Mouse (Mus musculus): ENCODE data around the gene Unc5b. TPM values are rescaled to one million over a fixed set of nuclear protein-coding genes. Genes with fewer than 3 reads are reported as not detected.

The Unc5b gene
- total and polyA plus RNA-seq, 2 experiments from 2014 or later, result 1.1 to 17.1 TPM

DNA sequence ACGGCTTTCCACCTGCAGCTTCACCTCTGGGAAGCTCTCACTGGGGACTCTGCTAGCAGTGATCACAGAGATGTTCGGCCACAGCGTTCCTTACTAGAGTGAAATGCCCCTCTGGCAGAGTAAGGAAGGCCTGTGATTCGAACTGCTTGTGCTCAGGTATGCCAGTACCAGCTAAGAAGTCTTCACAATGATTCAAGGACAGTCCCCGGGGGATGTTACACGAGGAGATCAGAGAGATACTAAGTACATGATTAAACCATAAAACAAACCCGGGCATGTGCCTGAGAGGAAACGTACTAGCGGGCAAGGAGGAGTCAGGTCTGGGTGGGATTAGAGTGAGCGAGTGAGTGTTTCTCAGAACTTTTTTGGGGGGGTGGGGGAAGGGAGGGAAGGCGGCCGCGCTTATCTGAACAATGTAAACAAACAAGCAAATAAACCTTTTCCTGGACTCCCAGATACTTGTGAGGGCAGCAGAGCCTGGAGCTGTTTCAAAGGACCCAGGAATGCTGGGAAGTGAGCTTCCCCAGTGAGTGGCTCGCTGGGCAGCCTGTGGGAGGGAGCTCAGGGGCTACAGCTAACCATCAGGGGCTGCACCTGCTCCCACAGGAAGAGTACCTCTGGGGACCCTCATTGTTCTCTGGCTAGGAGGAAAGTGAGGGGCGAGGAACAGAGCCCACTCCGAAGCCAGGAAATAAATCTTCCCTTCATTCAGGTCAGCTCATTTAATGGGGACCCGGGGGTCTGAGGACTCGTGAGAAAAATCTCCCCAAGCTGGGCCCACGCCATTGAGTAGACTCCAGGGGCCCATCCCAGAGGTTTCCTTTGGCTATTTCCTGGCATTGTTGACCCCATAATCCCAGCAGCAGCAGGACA lies 30.9 kb downstream of the Unc5b start:
- WGBS, result 20% methylated on average over 19 of the region's 19 CpGs

DNA sequence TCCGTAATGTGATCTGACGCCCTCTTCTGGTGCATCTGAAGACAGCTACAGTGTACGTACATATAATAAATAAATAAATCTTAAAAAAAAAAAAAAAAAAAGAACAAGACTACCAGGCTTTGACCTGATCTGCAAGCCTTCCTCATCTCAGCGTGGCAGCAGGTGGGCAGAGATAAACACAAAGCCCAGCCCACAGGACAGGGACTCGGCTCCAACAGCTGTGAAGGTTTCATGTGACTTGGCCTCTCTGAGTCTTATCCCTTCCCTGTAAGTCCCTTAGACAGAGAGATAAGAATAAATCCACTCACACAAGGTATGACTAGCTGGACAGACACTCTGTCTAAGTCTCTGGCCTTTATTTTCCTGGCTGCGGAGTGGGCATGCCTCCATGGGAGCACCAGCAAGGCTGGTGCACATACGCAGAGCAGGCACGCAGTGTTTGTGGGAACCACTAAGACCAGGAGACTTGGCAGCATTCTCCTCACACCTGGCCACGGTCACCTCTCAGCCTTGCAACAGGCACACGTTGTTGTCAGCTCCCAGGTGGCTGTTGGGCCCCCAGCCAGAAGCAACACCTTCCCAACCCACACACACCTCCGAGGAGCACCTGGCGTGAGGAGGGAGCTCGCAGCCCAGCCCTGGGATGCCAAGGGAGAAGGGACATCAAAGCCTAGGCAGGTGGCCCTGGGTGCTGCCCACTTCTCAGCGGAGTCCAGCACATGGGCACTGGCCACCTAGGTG lies 33.5 kb downstream of the Unc5b start:
- Histone ChIP-seq H3K27ac (ENCODE audit: low read depth, low read length) (no peak overlapping the region), H3K4me3 (ENCODE audit: low read depth, low read length) (no peak overlapping the region), H3K9me3 (ENCODE audit: low read length) (no peaks in the 10 kb centered on the region), H3K36me3 (ENCODE audit: insufficient read depth, low read length) (no peaks in the 10 kb centered on the region), H3K27me3 (ENCODE audit: insufficient read depth, low read length) (peaks cover 5% of the 10 kb centered on the region; the same call in 1 of the 2 replicates), H3K4me1 (ENCODE audit: insufficient read depth, low read length) (no peaks in the 10 kb centered on the region), H3K4me2 (ENCODE audit: low read depth, low read length, poor library complexity, severe bottlenecking) (no peak overlapping the region), H3K9ac (replicated peaks; ENCODE audit: low read length, poor library complexity, severe bottlenecking) (no peak overlapping the region)
- ATAC-seq (ENCODE audit: low FRiP score) (no peak), DNase-seq (ENCODE audit: low spot score) (no peak)
- no peak for TF ChIP-seq CTCF (IDR thresholded peaks at IDR 0.05)
- 84% methylated on average over 14 of the region's 14 CpGs for WGBS

More for the DNA sequence above, 30.9 kb downstream of the Unc5b start:
- H3K4me3 ChIP-seq (ENCODE audit: low read depth, low read length), result no peak overlapping the region
- no peak for TF ChIP-seq CTCF (IDR thresholded peaks at IDR 0.05)
- DNase-seq (ENCODE audit: low spot score) (no peak), ATAC-seq (ENCODE audit: low FRiP score) (no peak)
- peaks cover 5% of the 10 kb centered on the region; the same call in 1 of the 2 replicates for H3K27me3 ChIP-seq (ENCODE audit: insufficient read depth, low read length)
- no peaks in the 10 kb centered on the region for H3K36me3 ChIP-seq (ENCODE audit: insufficient read depth, low read length)
- H3K27ac ChIP-seq (ENCODE audit: low read depth, low read length), result no peak overlapping the region
- no peaks in the 10 kb centered on the region for H3K4me1 ChIP-seq (ENCODE audit: insufficient read depth, low read length)
- no peak overlapping the region for H3K9ac ChIP-seq (replicated peaks; ENCODE audit: low read length, poor library complexity, severe bottlenecking)
- no peaks in the 10 kb centered on the region for H3K9me3 ChIP-seq (ENCODE audit: low read length)
- H3K4me2 ChIP-seq (ENCODE audit: low read depth, low read length, poor library complexity, severe bottlenecking), result no peak overlapping the region

DNA sequence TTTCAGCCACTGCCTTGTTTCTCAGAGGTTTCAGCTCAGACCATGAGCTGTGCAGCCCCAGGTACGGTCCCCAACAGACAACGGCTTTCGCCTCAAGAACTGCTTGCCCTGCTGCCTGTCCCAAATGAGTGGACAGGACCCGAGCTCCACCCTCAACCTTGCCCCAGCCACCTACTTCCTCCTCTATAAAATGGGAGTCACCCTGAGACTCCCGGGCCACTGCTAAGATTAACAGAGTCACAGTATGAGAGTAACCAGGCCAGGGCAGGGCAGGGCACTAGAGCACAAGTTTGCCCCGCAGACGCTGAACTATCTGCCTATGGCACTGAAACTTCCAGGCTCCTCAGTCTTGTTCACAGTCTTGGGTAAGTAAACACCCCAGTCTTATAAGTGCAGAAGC lies 34.9 kb downstream of the Unc5b start:
- no peaks in the 10 kb centered on the region for H3K9me3 ChIP-seq (ENCODE audit: low read length)
- no peaks in the 10 kb centered on the region for H3K36me3 ChIP-seq (ENCODE audit: insufficient read depth, low read length)
- ATAC-seq (ENCODE audit: low FRiP score) (no peak), DNase-seq (ENCODE audit: low spot score) (no peak)
- no peak overlapping the region for H3K4me2 ChIP-seq (ENCODE audit: low read depth, low read length, poor library complexity, severe bottlenecking)
- no peak for TF ChIP-seq CTCF (IDR thresholded peaks at IDR 0.05)
- 88% methylated on average over 7 of the region's 7 CpGs for WGBS
- H3K9ac ChIP-seq (replicated peaks; ENCODE audit: low read length, poor library complexity, severe bottlenecking), result no peak overlapping the region
- H3K27me3 ChIP-seq (ENCODE audit: insufficient read depth, low read length), result peaks cover 8% of the 10 kb centered on the region; the same call in 1 of the 2 replicates
- no peaks in the 10 kb centered on the region for H3K4me1 ChIP-seq (ENCODE audit: insufficient read depth, low read length)
- no peak overlapping the region for H3K4me3 ChIP-seq (ENCODE audit: low read depth, low read length)
- H3K27ac ChIP-seq (ENCODE audit: low read depth, low read length), result no peak overlapping the region

DNA sequence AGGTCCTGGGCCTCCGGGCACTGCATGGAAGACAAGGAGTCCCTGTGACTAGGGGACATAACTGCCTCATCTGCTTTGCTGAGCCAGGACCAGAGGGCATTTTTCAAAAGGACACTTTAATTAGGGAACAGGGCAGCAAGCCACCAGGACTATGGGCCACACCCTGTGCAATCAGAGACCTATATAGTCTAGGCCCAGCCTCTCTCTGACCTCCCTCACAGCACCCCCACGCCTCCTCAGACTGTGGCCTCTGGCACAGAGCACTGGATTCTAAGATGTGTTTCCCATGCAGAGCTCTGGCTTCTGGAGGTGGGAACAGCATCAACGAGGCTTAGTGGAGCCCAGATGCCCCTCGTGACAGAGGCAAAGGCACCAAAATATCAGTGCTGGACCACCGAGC lies 35.4 kb downstream of the Unc5b start:
- 87% methylated on average over 5 of the region's 5 CpGs for WGBS
- ATAC-seq (ENCODE audit: low FRiP score), result no peak
- DNase-seq (ENCODE audit: low spot score), result no peak
- H3K4me3 ChIP-seq (ENCODE audit: low read depth, low read length), result no peak overlapping the region
- no peaks in the 10 kb centered on the region for H3K36me3 ChIP-seq (ENCODE audit: insufficient read depth, low read length)
- TF ChIP-seq CTCF (IDR thresholded peaks at IDR 0.05), result no peak
- 0 out of 2 replicates have a peak, but pooled peaks cover 4% of the 10 kb centered on the region for H3K27me3 ChIP-seq (ENCODE audit: insufficient read depth, low read length)
- no peaks in the 10 kb centered on the region for H3K4me1 ChIP-seq (ENCODE audit: insufficient read depth, low read length)
- H3K9me3 ChIP-seq (ENCODE audit: low read length), result no peaks in the 10 kb centered on the region
- H3K27ac ChIP-seq (ENCODE audit: low read depth, low read length), result no peak overlapping the region
- H3K9ac ChIP-seq (replicated peaks; ENCODE audit: low read length, poor library complexity, severe bottlenecking), result no peak overlapping the region
- H3K4me2 ChIP-seq (ENCODE audit: low read depth, low read length, poor library complexity, severe bottlenecking), result no peak overlapping the region

DNA sequence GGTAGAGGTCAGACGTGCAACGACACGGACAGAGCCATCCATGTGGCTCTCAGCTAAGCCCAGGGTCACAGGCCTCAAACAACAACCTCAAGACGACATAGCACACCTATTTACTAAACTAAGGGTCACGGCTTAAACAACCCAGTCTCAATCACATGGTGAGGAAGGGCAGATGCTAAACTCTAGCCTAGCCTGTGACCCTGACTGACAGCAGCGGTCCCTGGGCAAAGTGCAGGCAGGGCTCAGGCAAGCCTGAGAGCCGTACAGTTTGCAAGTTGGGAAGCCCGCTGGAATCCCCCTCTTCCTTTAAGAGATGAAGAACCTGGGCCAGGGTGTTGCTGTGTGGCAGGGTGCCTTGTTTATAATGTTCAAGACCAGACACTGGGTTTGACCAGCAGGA lies 36.6 kb downstream of the Unc5b start:
- no peak overlapping the region for H3K4me3 ChIP-seq (ENCODE audit: low read depth, low read length)
- 0 out of 2 replicates have a peak, but pooled peaks cover 4% of the 10 kb centered on the region for H3K27me3 ChIP-seq (ENCODE audit: insufficient read depth, low read length)
- H3K27ac ChIP-seq (ENCODE audit: low read depth, low read length), result no peak overlapping the region
- ATAC-seq (ENCODE audit: low FRiP score) (no peak), DNase-seq (ENCODE audit: low spot score) (no peak)
- no peak for TF ChIP-seq CTCF (IDR thresholded peaks at IDR 0.05)
- H3K9ac ChIP-seq (replicated peaks; ENCODE audit: low read length, poor library complexity, severe bottlenecking), result no peak overlapping the region
- H3K36me3 ChIP-seq (ENCODE audit: insufficient read depth, low read length), result no peaks in the 10 kb centered on the region
- H3K4me1 ChIP-seq (ENCODE audit: insufficient read depth, low read length), result no peaks in the 10 kb centered on the region
- 69% methylated on average over 8 of the region's 8 CpGs for WGBS
- H3K9me3 ChIP-seq (ENCODE audit: low read length), result no peaks in the 10 kb centered on the region
- H3K4me2 ChIP-seq (ENCODE audit: low read depth, low read length, poor library complexity, severe bottlenecking), result no peak overlapping the region

DNA sequence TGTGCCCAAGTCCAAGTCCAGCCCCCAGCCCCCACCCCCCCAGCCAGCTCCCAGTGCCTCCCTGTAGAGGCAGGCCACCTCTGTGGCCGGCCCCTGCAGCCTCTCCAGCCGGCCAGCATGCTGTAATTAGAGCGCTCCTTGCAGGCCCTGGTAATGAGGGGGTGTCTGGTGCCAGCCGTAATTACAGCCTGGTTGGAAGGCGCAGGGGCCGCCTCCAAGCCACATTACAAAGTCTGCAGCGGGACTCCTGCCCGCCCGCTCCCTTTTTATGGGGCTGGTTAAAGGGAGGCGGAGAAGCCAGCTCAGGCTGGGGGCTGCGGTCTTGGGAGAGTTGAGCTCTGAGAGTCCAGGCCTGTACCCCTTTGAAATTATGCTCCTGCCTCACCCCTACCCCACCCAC lies 37.0 kb downstream of the Unc5b start:
- Histone ChIP-seq H3K27me3 (ENCODE audit: insufficient read depth, low read length) (0 out of 2 replicates have a peak, but pooled peaks cover 4% of the 10 kb centered on the region), H3K4me2 (ENCODE audit: low read depth, low read length, poor library complexity, severe bottlenecking) (no peak overlapping the region), H3K4me3 (ENCODE audit: low read depth, low read length) (no peak overlapping the region), H3K9me3 (ENCODE audit: low read length) (no peaks in the 10 kb centered on the region), H3K27ac (ENCODE audit: low read depth, low read length) (no peak overlapping the region), H3K9ac (replicated peaks; ENCODE audit: low read length, poor library complexity, severe bottlenecking) (no peak overlapping the region), H3K36me3 (ENCODE audit: insufficient read depth, low read length) (no peaks in the 10 kb centered on the region), H3K4me1 (ENCODE audit: insufficient read depth, low read length) (no peaks in the 10 kb centered on the region)
- 49% methylated on average over 11 of the region's 11 CpGs for WGBS
- no peak for TF ChIP-seq CTCF (IDR thresholded peaks at IDR 0.05)
- DNase-seq (ENCODE audit: low spot score), result peak; percentile 38
- no peak for ATAC-seq (ENCODE audit: low FRiP score)
